Mouse (Mus musculus): ENCODE measurements around the gene Aloxe3. TPM values are rescaled to one million over a fixed set of nuclear protein-coding genes. Genes with fewer than 3 reads are reported as not detected.
A peak's percentile ranks its signal among the peaks of the same experiment; 100 is the strongest.

Aloxe3 gene
- total RNA-seq, 2 experiments from 2014 or later = not detected

DNA sequence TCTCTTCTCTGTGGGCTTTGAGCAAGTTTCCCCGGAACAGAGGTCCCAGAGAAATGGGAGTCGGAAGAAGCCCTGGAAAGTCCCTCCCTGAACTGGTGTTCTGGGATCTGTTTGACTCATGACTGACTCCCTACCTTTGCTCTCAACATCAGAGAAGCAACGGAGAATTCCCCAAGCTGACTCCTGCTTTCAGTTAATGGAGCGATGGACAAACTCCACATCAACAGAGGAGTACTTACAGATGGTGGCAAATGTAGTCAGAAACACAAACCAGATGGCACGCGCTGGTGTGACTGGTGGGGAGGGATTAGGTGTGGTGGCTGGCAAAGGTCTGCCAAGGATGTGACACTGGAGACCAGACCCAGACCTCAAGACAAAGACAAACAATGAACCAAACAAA is 25.3 kb downstream of the Aloxe3 start:
- DNase-seq = no peak
- intact Hi-C loops (cut with DNase I; ENCODE audit: low total_unique reads) = no loop called here

DNA sequence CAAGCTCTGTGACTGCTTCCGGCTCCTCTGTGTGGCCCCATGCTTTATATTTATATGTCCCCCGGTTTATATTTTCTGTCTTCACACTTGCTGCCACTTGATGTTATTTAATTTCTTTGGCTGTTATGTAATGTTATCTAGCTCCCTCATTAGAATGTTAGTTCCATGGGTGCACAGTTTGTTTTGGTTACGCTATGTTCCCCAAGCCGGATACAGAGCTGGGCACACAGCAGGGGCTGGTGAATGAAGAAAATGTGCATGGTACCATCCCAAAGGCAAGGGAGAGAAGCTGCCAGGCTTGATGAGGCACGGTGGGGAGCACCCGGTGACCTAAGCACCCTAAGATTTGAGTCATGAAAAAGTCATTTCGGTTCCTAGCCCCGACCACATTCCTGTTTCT is 28.1 kb downstream of the Aloxe3 start:
- no peak for DNase-seq
- intact Hi-C loops (cut with DNase I; ENCODE audit: low total_unique reads) = no loop called here

DNA sequence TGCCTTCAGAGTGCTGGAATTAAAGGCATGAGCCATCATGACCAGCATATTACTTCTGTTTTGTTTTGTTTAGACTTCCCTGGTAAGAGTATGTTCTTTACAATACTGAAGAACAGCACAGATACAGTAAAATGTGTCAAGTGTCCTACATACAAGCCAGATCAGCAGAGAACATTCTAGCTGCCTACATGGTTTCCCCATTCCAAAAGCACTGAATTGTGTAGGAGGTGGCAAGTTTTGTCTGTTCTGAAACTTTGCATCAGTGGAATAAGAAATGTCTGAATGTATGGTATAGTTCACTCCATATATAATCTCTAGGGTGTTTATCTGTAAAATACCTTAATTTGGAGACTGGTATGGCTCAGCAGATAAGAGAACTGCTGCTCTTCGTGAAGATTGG is 29.7 kb downstream of the Aloxe3 start:
- intact Hi-C loops (cut with DNase I; ENCODE audit: low total_unique reads) = no loop called here
- no peak for DNase-seq

DNA sequence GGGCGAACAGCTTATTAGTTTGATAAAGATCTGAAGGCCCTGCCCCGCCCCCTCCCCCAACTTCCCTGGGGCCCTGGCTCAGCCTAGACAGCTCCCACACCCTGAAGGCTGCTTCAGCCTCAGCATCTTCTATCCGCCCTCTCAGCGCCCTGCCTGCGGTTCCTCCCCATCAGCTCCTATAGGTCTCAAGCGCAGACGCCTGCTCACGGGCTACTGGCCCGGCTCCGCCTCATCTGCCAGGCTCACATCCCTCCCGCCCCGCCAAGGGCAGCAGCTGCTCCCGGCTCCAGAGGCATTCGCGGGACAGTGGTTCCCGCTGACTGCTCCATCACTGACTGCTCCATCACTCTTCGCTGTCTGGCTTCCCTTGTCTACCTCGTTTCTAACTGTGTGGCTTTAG is 31.1 kb downstream of the Aloxe3 start, which contains the start of gene Alox12b:
TSS of gene Alox12b (plus strand) at position 190 of the 400 bp plus-strand sequence.
- DNase-seq = no peak
- intact Hi-C loops (cut with DNase I; ENCODE audit: low total_unique reads) = no loop called here

DNA sequence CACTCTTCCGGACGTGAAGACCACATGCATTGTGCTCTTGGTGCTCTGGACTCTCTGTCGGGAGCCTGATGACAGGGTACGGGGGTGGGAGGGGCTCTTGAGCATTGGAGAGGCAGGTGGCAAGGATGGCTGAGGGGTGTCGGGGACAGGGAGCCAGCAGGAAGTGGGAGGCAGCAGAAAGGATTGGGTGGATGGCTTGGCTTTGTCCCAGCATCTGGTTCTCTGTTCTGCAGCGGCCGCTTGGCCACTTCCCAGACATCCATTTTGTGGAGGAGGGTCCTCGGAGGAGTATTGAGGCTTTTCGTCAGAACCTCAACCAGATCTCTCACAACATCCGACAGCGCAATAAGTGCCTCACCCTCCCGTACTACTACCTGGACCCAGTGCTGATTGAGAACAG is 43.6 kb downstream of the Aloxe3 start:
- intact Hi-C loops (cut with DNase I; ENCODE audit: low total_unique reads) = no loop called here
- no peak for DNase-seq

DNA sequence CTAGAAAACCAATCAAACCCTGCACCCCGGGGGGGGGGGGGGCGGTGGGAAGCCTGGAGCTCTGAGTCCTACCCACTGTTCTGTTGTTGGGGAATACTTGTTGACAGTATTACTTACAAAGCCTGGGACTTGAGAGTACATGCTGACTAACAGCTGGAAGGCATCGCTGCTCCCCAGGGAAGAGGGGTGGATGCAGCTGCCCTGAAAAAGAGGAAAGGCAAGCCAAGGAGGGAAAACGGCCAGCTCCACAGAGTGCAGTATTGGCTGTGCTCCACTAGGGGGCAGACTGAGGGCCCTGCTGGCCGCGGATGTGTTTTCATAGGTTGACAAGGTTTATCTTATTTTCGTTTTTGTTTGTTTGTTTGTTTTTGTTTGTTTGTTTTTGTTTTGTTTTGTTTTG is 45.9 kb downstream of the Aloxe3 start:
- peak; percentile 92 for DNase-seq
- intact Hi-C loops (cut with DNase I; ENCODE audit: low total_unique reads) = no loop called here

DNA sequence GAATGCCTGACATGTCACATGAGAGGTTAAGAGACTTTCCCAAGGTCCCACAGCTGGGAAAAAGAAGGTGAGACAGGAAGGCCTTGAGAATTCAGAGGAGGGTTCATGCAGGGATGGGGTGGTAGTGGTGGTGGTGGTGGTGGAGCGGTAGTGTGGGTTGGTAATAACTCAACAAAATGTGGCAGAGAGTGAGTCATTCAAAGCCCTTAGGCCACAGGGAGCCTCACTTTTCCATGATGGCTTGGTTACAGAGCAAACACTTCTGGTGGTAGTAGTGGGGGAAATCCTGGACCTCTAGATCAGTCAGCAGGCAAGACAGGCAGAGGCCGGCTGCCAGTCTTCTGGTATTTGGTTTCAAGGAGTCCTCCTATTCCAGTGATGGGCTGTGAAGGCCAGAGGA is 46.9 kb downstream of the Aloxe3 start:
- no peak for DNase-seq
- intact Hi-C loops (cut with DNase I; ENCODE audit: low total_unique reads) = no loop called here

DNA sequence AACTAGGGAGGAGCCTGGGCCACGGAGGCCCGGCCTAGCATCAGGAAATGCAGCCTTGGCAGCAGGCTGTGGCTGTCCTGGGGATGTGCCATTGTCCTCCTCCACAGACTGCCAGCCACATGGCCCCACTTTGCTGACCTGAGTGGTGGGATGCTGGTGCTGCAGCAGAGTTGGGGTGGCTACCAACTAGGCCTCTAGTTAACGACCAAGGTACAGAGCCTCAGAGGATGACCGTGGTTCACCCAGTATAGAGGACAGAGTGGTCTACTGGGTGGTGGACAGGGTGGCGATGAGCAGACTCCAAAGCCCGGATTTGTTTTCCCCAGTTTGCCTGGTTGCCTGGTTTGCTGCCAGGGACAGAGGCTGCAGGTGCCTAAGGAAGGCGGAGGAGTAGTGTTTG is 49.0 kb downstream of the Aloxe3 start:
- no peak for DNase-seq
- intact Hi-C loops (cut with DNase I; ENCODE audit: low total_unique reads) = no loop called here

DNA sequence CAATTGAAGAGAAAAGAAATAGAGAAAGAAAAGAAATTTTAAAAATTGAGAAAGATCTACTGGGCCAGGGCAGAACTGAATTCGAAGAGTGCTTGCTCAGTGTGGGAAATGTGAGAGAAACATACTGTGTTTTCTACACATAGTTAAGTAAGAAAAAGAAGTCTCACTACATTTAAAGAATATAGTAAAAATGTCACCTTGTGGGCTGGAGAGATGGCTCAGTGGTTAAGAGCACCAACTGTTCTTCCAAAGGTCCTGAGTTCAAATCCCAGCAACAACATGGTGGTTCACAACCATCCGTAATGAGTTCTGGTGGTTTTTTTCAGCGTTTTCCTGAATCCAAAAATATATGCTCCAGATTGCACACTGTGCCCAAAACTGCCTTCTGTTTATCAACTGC is 52.8 kb downstream of the Aloxe3 start:
- intact Hi-C loops (cut with DNase I; ENCODE audit: low total_unique reads) = no loop called here
- no peak for DNase-seq

DNA sequence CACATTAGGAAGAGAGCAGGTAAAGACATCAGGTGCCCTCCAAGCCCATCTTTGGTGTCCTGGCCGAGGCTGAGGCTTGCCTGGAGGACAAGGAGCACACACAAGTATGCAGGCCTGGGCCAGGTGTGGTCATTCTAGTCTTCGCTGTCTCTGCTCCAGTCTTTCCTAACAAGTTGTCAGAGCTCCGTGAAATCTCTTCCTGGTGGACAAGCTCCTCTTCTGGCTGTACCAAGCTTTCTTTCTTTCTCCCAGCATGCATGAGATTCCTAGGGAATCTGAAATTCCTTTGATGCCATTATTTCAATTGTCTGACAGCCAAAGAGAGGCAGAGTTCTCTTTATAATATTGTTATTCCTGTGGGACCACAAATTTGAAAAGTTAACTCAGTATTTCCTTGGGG is 53.8 kb downstream of the Aloxe3 start:
- intact Hi-C loops (cut with DNase I; ENCODE audit: low total_unique reads) = no loop called here
- no peak for DNase-seq

DNA sequence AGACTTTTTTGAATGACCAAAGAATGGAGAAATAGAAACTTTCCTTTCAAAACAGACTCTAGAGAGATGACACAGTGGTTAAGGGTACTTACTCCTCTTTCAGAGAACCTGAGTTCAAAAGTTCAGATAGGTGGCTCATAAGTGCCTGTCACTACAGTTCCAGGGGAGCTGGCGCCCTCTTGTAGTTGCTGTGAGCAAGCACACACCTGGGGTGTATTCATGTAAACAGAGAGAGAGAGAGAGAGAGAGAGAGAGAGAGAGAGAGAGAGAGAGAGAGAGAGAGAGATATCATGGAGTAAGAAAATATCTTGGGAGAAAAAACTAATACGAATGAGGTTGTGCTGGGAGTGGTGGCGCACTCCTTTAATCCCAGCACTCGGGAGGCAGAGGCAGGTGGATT is 54.4 kb downstream of the Aloxe3 start:
- DNase-seq = no peak
- intact Hi-C loops (cut with DNase I; ENCODE audit: low total_unique reads) = no loop called here

DNA sequence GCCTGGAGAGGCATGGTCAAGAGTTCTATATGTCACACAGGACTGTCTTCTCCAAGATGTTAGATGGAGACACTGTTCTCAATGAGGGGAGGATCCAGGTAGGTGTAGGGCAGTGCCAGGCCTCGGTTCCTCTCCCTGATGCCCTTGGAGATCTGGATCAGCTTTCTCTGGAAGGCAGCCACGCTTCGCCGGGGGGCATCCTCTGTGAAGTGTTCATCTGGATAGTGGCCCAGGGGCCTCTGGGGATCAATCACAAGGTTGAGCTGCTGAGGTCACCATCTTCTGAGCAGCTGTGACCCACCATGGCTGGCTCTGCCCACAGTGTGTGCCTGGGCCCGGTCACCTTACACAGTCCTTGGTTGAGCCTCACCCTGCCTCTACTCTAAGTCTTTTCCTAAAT is 59.3 kb downstream of the Aloxe3 start:
- DNase-seq = no peak
- intact Hi-C loops (cut with DNase I; ENCODE audit: low total_unique reads) = no loop called here

DNA sequence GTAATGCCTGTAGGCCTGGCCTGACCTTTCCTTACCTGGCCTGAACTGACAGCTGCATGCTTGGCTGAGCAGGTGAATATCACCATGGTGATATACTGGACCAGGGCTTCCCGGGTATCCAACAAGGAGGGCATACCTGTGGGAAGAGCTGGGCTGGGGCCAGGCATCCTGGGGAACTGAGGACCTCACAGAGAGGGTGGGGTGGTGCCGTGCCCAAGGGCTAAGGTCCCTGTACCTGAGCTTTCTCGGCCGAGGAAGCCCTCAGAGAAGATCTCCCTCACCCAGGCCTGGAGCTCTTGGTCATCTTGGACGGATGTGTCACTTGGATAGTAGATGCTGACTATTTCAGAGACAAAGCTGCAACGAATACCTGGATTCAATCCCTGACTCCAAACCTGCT is 60.2 kb downstream of the Aloxe3 start:
- no peak for DNase-seq
- intact Hi-C loops (cut with DNase I; ENCODE audit: low total_unique reads) = no loop called here

DNA sequence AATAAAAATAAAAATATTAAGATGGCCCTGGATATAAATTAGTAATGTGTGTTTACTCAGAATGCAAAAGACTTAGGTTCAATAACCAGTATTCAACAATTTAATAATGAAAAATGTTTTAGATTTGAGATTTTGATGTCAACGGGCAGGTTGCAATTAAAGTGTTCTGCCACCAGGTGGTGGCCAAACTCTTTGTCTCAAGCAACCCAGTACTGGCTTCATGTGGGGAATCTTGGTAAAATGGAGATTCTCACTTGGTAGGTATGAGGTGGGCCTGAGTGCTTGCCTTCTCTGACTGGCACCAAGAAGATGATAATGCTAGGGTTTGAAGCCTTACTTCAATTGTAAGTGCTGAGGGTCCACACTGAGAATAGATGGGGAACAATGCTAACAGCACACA is 67.1 kb downstream of the Aloxe3 start:
- intact Hi-C loops (cut with DNase I; ENCODE audit: low total_unique reads) = no loop called here
- DNase-seq = no peak

DNA sequence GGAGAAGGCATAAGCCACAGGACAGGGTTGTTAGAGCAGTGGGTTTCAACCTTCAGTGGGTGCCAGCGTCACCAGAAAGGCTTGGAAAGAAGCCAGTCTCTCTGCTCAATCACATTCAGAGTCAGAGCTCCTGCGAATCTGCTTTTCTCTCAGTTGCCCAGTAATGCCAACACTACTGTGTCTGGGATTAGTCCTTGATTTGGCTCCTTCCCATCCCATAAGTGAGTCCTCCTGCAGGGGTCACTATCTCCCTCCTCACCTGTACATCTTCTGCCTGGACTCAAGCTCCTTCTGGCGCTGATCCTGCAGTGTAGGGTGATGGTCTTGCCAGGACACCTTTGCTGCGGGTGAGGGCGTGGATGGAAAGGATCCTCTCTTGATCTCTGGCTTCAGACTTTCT is 71.1 kb downstream of the Aloxe3 start:
- intact Hi-C loops (cut with DNase I; ENCODE audit: low total_unique reads) = loop anchor here (5.0 kb wide), 1 partner anchor 36 kb away; no protein-coding TSS in a partner anchor
- no peak for DNase-seq

DNA sequence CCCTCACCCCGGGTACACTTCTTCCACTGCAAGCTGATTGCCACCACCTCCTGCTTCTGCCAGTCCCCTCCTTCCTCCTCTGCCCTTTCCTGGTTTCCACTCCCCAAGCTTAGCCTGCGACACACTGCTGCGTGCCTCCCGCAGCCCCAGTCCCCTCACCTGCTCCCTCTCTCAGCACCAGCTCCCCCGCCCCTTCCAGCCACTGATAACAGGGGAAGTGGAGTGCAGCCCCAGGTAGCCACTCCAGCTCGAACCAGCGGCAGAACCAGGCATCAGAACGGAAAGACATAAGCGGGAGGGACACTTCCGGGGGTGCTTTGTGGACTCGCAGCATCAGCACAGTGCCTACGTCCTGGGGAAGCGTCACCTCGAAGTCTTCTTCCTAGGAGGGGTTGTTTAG is 71.5 kb downstream of the Aloxe3 start:
- no peak for DNase-seq
- intact Hi-C loops (cut with DNase I; ENCODE audit: low total_unique reads) = loop anchor here (5.0 kb wide), 1 partner anchor 35 kb away; no protein-coding TSS in a partner anchor

DNA sequence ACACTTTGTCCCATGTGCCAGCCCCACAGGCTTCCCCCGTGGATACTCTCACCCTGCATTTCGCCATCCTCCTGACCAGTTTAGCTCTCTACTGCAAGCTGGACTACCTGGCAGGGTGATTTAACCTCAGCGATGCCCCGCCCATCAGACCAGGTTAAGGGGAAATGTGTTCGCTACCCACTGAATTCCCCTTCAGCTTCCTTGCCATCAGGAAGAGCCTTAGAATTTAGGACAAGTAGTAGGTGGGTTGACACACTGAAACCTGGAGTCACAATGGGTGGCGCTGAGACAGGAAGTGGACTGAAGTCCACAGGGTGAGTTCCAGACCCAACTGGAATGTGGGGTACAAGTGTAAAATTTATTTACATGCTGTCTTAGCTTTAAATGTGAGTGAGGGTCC is 72.0 kb downstream of the Aloxe3 start, which contains the start of gene Alox8:
TSS of gene Alox8 (minus strand) at position 101 of the 400 bp plus-strand sequence.
- intact Hi-C loops (cut with DNase I; ENCODE audit: low total_unique reads) = loop anchor here (5.0 kb wide), 1 partner anchor 35 kb away; no protein-coding TSS in a partner anchor
- no peak for DNase-seq

Other genes with a start within 250 kb of the Aloxe3 start
- gene Rnf222, start 237.3 kb upstream of the Aloxe3 start, total RNA-seq (2021) = not detected
- gene Rpl26, start 224.3 kb upstream of the Aloxe3 start, total RNA-seq (2021) = 100 to 1,000 TPM; 791 to 878 TPM
- gene Odf4, start 198.8 kb upstream of the Aloxe3 start, total RNA-seq (2021) = not detected
- 10 to 100 TPM; 10.7 to 13.8 TPM for gene Arhgef15, start 168.4 kb upstream of the Aloxe3 start, total RNA-seq (2021)
- 1 to 10 TPM; 4.3 to 5.7 TPM for gene Slc25a35, start 157.8 kb upstream of the Aloxe3 start, total RNA-seq (2021)
- gene Rangrf, start 150.7 kb upstream of the Aloxe3 start, total RNA-seq (2021) = 10 to 100 TPM; 54.2 to 57.7 TPM
- gene Pfas, start 117.4 kb upstream of the Aloxe3 start, total RNA-seq (2021) = 1 to 10 TPM; 5.6 to 7.3 TPM
- gene Ctc1, start 110.0 kb upstream of the Aloxe3 start, total RNA-seq (2021) = 1 to 10 TPM; 7.5 to 8.1 TPM
- 1 to 10 TPM; 4.2 to 4.4 TPM for gene Aurkb, start 80.2 kb upstream of the Aloxe3 start, total RNA-seq (2021)
- gene Borcs6, start 66.2 kb upstream of the Aloxe3 start, total RNA-seq (2021) = 10 to 100 TPM; 13.5 to 14.3 TPM
- gene Tmem107, start 55.1 kb upstream of the Aloxe3 start, total RNA-seq (2021) = 1 to 10 TPM; 2.9 to 4.7 TPM
- gene Vamp2, start 37.4 kb upstream of the Aloxe3 start, total RNA-seq (2021) = 10 to 100 TPM; 37.9 to 39.7 TPM
- gene Per1, start 30.7 kb upstream of the Aloxe3 start, total RNA-seq (2021) = 10 to 100 TPM; 22.1 to 77.5 TPM
- gene Hes7, start 5.5 kb upstream of the Aloxe3 start, total RNA-seq (2021) = under 1 TPM in 1 of 2 experiments, not detected in 1; 0.10 TPM
- under 1 TPM in 1 of 2 experiments, not detected in 1; 0.18 TPM for gene 9130213A22Rik, start 3.3 kb upstream of the Aloxe3 start, total RNA-seq (2021)
- gene Alox12b, start 31.1 kb downstream of the Aloxe3 start, total RNA-seq (2021) = not detected
- gene Alox8, start 71.9 kb downstream of the Aloxe3 start, total RNA-seq (2021) = not detected
- gene Gucy2e, start 111.1 kb downstream of the Aloxe3 start, total RNA-seq (2021) = not detected
- 1 to 10 TPM; 2.5 to 3.2 TPM for gene Cntrob, start 197.9 kb downstream of the Aloxe3 start, total RNA-seq (2021)
- gene Trappc1, start 198.1 kb downstream of the Aloxe3 start, total RNA-seq (2021) = 10 to 100 TPM; 52.3 to 54.1 TPM
- gene Kcnab3, start 200.4 kb downstream of the Aloxe3 start, total RNA-seq (2021) = under 1 TPM; 0.18 to 0.24 TPM
- under 1 TPM; 0.35 to 0.68 TPM for gene Rnf227, start 214.6 kb downstream of the Aloxe3 start, total RNA-seq (2021)
- 10 to 100 TPM; 25.5 to 28.7 TPM for gene Chd3, start 243.5 kb downstream of the Aloxe3 start, total RNA-seq (2021)

All from gastrocnemius, postnatal 14 days (tissue).